Mouse (Mus musculus): ENCODE measurements at regions not wholly inside any gene's neighbourhood (a gene's known extent, or its start where the extent isn't known, plus 50 kb on each side); places are given as distances from the start of the nearest gene placed in this dataset.

- H3K27me3 ChIP-seq, result no peaks in the 10 kb centered on the region
- H3K4me2 ChIP-seq, result no peak overlapping the region
- H3K4me1 ChIP-seq, result no peaks in the 10 kb centered on the region
- no peak overlapping the region for H3K4me3 ChIP-seq
- H3K9me3 ChIP-seq (replicated peaks), result no peaks in the 10 kb centered on the region
- no peaks in the 10 kb centered on the region for H3K36me3 ChIP-seq (ENCODE audit: poor library complexity, severe bottlenecking)
- H3K9ac ChIP-seq, result no peak overlapping the region
- no peak for ATAC-seq
- 86% methylated on average over 2 of the region's 2 CpGs for WGBS
- H3K27ac ChIP-seq, result no peak overlapping the region
Measured at GRCm38 (mm10) chr16:18718040-18718439, 58.6 kb upstream of the Cldn5 start.

GRCm38 (mm10) chr16:18720433-18721233 is 56.0 kb upstream of the Cldn5 start:
- Histone ChIP-seq H3K9me3 (replicated peaks) (no peaks in the 10 kb centered on the region), H3K27ac (no peak overlapping the region), H3K4me2 (no peak overlapping the region), H3K4me1 (no peaks in the 10 kb centered on the region), H3K27me3 (no peaks in the 10 kb centered on the region), H3K9ac (no peak overlapping the region), H3K36me3 (ENCODE audit: poor library complexity, severe bottlenecking) (no peaks in the 10 kb centered on the region), H3K4me3 (no peak overlapping the region)
- WGBS, result 60% methylated on average over 13 of the region's 13 CpGs
- no peak for ATAC-seq

- Histone ChIP-seq H3K36me3 (ENCODE audit: poor library complexity, severe bottlenecking) (no peaks in the 10 kb centered on the region), H3K4me3 (no peak overlapping the region), H3K9ac (no peak overlapping the region), H3K4me2 (no peak overlapping the region), H3K27ac (no peak overlapping the region), H3K4me1 (no peaks in the 10 kb centered on the region), H3K27me3 (no peaks in the 10 kb centered on the region), H3K9me3 (replicated peaks) (no peaks in the 10 kb centered on the region)
- 84% methylated on average over 3 of the region's 3 CpGs for WGBS
- no peak for ATAC-seq
Measured at GRCm38 (mm10) chr16:18723186-18723843, 53.3 kb upstream of the Cldn5 start.

- no peaks in the 10 kb centered on the region for H3K9me3 ChIP-seq (replicated peaks)
- no peak overlapping the region for H3K9ac ChIP-seq
- no peak for ATAC-seq
- H3K4me1 ChIP-seq, result no peaks in the 10 kb centered on the region
- no peaks in the 10 kb centered on the region for H3K27me3 ChIP-seq
- no peak overlapping the region for H3K4me3 ChIP-seq
- H3K4me2 ChIP-seq, result no peak overlapping the region
- 59% methylated on average over 3 of the region's 3 CpGs for WGBS
- no peaks in the 10 kb centered on the region for H3K36me3 ChIP-seq (ENCODE audit: poor library complexity, severe bottlenecking)
- no peak overlapping the region for H3K27ac ChIP-seq
Measured at GRCm38 (mm10) chr16:18723874-18724273, 52.8 kb upstream of the Cldn5 start.

- no peak overlapping the region for H3K27ac ChIP-seq
- no peaks in the 10 kb centered on the region for H3K27me3 ChIP-seq
- H3K4me2 ChIP-seq, result no peak overlapping the region
- no peak overlapping the region for H3K9ac ChIP-seq
- H3K9me3 ChIP-seq (replicated peaks), result no peaks in the 10 kb centered on the region
- no peaks in the 10 kb centered on the region for H3K36me3 ChIP-seq (ENCODE audit: poor library complexity, severe bottlenecking)
- H3K4me3 ChIP-seq, result no peak overlapping the region
- no peaks in the 10 kb centered on the region for H3K4me1 ChIP-seq
- whole genome bisulfite sequencing, result 29% methylated on average over 6 of the region's 6 CpGs
- no peak for ATAC-seq
Measured at GRCm38 (mm10) chr16:18724706-18725105, 51.9 kb upstream of the Cldn5 start.

Measured in forebrain, embryonic 13.5 days (tissue).